Mouse (Mus musculus) embryonic facial prominence, embryonic 15.5 days (tissue): ENCODE data around the gene Tex52. TPM values are rescaled to one million over a fixed set of nuclear protein-coding genes. Genes with fewer than 3 reads are reported as not detected.

Source experiments
- ATAC-seq: fragments of 200-750 bp; cut with Nextera tagmentation; 2 replicates; pipeline ENCODE4 v1.8.0; 2017; ENCODE audit warnings: low read depth, moderate TSS enrichment; ENCODE audit not compliant: insufficient number of reproducible peaks, low FRiP score, low TSS enrichment
- H3K27ac ChIP-seq: fragments of 300-500 bp; sonication (generic); replicated peaks from 2 replicates; pipeline ENCODE4 v1.5.1; 2015; ENCODE audit warnings: mild to moderate bottlenecking, inconsistent platforms
- H3K27me3 ChIP-seq: fragments of 300-500 bp; sonication (generic); 2 replicates; pipeline ENCODE4 v1.6.1; 2015; ENCODE audit warnings: inconsistent platforms
- H3K36me3 ChIP-seq: fragments of 300-500 bp; sonication (generic); 2 replicates; pipeline ENCODE4 v1.6.1; 2015; ENCODE audit warnings: mild to moderate bottlenecking, inconsistent platforms
- H3K4me1 ChIP-seq: fragments of 300-500 bp; sonication (generic); 2 replicates; pipeline ENCODE4 v1.6.1; 2015; ENCODE audit warnings: inconsistent platforms
- H3K4me2 ChIP-seq: fragments of 300-500 bp; sonication (generic); replicated peaks from 2 replicates; pipeline ENCODE4 v1.6.1; 2015; ENCODE audit warnings: mild to moderate bottlenecking, inconsistent platforms
- H3K4me3 ChIP-seq: fragments of 300-500 bp; sonication (generic); replicated peaks from 2 replicates; pipeline ENCODE4 v1.5.1; 2015; ENCODE audit warnings: mild to moderate bottlenecking, inconsistent platforms
- H3K9ac ChIP-seq: fragments of 300-500 bp; sonication (generic); 2 replicates; pipeline ENCODE4 v1.6.1; 2015; ENCODE audit warnings: inconsistent platforms
- H3K9me3 ChIP-seq: fragments of 300-500 bp; sonication (generic); replicated peaks from 2 replicates; pipeline ENCODE4 v1.6.1; 2016; ENCODE audit warnings: inconsistent platforms
- WGBS: fragments of 180-500 bp; shearing (Covaris S2); methylation state at CpG from one replicate; pipeline ENCODE4 v1.1.7; 2015; 5-methylcytosine and 5-hydroxymethylcytosine counted together
- polyA plus RNA-seq: library from polyadenylated mRNA; unstranded; fragments of >200 nt; fragmentation: Nextera tagmentation; extraction: Ambion mirVana; gene quantifications from 2 replicates; pipeline ENCODE4 v1.2.1, GENCODE M21; 2015

Tex52 gene
- polyA plus RNA-seq, 1 experiment from 2014 or later, result 1.6 TPM

DNA sequence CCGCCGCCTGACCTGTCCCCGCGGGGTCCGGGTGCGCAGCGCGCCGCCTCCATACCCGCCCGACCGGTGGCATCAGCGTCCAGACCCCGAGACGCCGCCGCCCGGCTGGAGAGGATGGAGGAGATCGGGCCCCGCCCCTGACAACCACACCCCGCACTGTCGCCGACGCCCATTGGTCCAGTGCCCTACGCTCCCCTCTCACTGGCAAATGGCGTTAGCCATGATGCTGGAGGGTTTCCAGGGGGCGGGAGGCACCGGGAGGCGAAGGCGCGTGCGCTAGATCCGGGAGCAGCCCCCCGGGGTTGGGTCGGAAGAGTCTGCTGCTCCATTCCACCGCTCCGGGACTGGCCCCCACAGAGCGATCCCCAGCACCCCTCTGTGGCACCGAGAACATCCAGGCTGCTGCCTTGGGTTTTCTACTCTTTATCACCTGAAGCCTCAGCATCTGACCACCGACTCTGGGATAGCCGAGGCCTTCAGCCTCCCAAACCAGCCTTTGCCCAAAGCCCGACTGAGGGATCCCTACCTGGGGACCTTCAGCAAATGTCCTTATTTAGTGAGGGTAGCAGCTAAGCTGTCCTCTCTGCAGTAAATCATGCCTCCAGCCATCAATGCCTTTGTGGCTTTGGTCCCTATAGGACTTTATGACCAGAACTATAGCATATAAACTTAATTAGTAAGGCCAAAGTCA lies 19.4 kb upstream of the Tex52 start, which contains the start of gene Tulp3:
TSS of gene Tulp3 (minus strand) at position 126 of the 691 bp plus-strand sequence.
- peaks cover 24% of the 10 kb centered on the region for H3K36me3 ChIP-seq
- H3K4me1 ChIP-seq, result peaks cover 40% of the 10 kb centered on the region
- under 1% methylated on average over 41 of the region's 42 CpGs for WGBS
- peak; percentile 98 for ATAC-seq
- peak within 1 kb of the TSS; percentile 78 for H3K4me2 ChIP-seq
- no peaks in the 10 kb centered on the region for H3K9me3 ChIP-seq
- peak within 1 kb of the TSS; percentile 72 for H3K9ac ChIP-seq
- no peaks in the 10 kb centered on the region for H3K27me3 ChIP-seq
- peak within 1 kb of the TSS; percentile 85 for H3K4me3 ChIP-seq
- H3K27ac ChIP-seq, result peak within 1 kb of the TSS; percentile 95

GRCm38 (mm10) chr6:128358999-128359398 lies 16.3 kb upstream of the Tex52 start:
- Histone ChIP-seq H3K9me3 (no peaks in the 10 kb centered on the region), H3K36me3 (peaks cover 23% of the 10 kb centered on the region), H3K4me3 (no peak overlapping the region), H3K27me3 (no peaks in the 10 kb centered on the region), H3K4me1 (peaks cover 48% of the 10 kb centered on the region), H3K4me2 (no peak overlapping the region), H3K9ac (no peak overlapping the region), H3K27ac (no peak overlapping the region)
- 27% methylated on average over 2 of the region's 2 CpGs for WGBS
- no peak for ATAC-seq

GRCm38 (mm10) chr6:128361901-128362300 lies 13.4 kb upstream of the Tex52 start:
- WGBS, result 13% methylated on average over 9 of the region's 9 CpGs
- peak overlapping the region; percentile 89 for H3K4me3 ChIP-seq

GRCm38 (mm10) chr6:128362381-128363006 lies 12.8 kb upstream of the Tex52 start, which contains the start of the genes Rhno1 and Foxm1:
Gene Rhno1 (minus strand): TSS chr6:128362911.
Gene Foxm1 (plus strand): TSS chr6:128362967.
- peaks cover 28% of the 10 kb centered on the region for H3K36me3 ChIP-seq
- H3K9me3 ChIP-seq, result no peaks in the 10 kb centered on the region
- under 1% methylated on average over 68 of the region's 76 CpGs for WGBS
- peak; percentile 91 for ATAC-seq
- peak within 1 kb of the TSS; percentile 96 for H3K4me2 ChIP-seq
- H3K27me3 ChIP-seq, result no peaks in the 10 kb centered on the region
- H3K4me3 ChIP-seq, result peak within 1 kb of the TSS; percentile 89
- peaks cover 47% of the 10 kb centered on the region for H3K4me1 ChIP-seq
- peak within 1 kb of the TSS; percentile 84 for H3K9ac ChIP-seq
- peak within 1 kb of the TSS; percentile 97 for H3K27ac ChIP-seq

More at GRCm38 (mm10) chr6:128361901-128362300, 13.4 kb upstream of the Tex52 start:
- H3K36me3 ChIP-seq, result peaks cover 30% of the 10 kb centered on the region
- H3K27me3 ChIP-seq, result no peaks in the 10 kb centered on the region
- H3K4me1 ChIP-seq, result peaks cover 47% of the 10 kb centered on the region
- H3K27ac ChIP-seq, result peak overlapping the region; percentile 97
- H3K4me2 ChIP-seq, result peak overlapping the region; percentile 96
- no peak for ATAC-seq
- peak overlapping the region; percentile 84 for H3K9ac ChIP-seq
- no peaks in the 10 kb centered on the region for H3K9me3 ChIP-seq

- Histone ChIP-seq H3K36me3 (peaks cover 28% of the 10 kb centered on the region), H3K9me3 (no peaks in the 10 kb centered on the region), H3K9ac (peak overlapping the region; percentile 84), H3K27me3 (no peaks in the 10 kb centered on the region), H3K4me2 (peak overlapping the region; percentile 96), H3K27ac (peak overlapping the region; percentile 97), H3K4me1 (peaks cover 47% of the 10 kb centered on the region), H3K4me3 (peak overlapping the region; percentile 89)
- under 1% methylated on average over 43 of the region's 46 CpGs for WGBS
- ATAC-seq, result no peak; the same call in 1 of the 2 replicates
These were observed 12.0 kb upstream of the Tex52 start for GRCm38 (mm10) chr6:128363007-128363825.

GRCm38 (mm10) chr6:128364721-128365120 lies 10.5 kb upstream of the Tex52 start:
- H3K4me3 ChIP-seq, result no peak overlapping the region
- H3K4me2 ChIP-seq, result no peak overlapping the region
- H3K27me3 ChIP-seq, result no peaks in the 10 kb centered on the region
- no peaks in the 10 kb centered on the region for H3K9me3 ChIP-seq
- WGBS, result 71% methylated on average over 6 of the region's 6 CpGs
- no peak overlapping the region for H3K27ac ChIP-seq
- peaks cover 33% of the 10 kb centered on the region for H3K36me3 ChIP-seq
- no peak for ATAC-seq
- peaks cover 41% of the 10 kb centered on the region for H3K4me1 ChIP-seq
- H3K9ac ChIP-seq, result no peak overlapping the region

DNA sequence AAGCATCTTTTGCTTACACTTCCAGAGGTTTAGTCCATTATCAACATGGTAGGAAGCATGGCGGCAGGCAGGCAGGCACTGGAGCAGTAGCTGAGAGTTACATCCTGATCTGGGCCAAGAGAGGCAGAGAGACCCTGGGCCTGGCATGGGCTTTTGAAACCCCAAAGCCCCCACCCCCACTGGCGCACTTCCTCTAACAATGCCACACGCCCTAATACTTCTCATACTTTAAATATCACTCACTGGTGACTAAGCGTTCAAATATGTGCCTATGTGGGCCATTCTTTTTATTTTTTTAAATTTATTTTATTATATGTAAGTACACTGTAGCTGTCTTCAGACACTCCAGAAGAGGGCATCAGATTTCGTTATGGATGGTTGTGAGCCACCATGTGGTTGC lies 8.8 kb upstream of the Tex52 start:
- WGBS, result 83% methylated on average over 5 of the region's 5 CpGs
- H3K4me1 ChIP-seq, result peaks cover 25% of the 10 kb centered on the region
- H3K4me3 ChIP-seq, result no peak overlapping the region
- no peaks in the 10 kb centered on the region for H3K27me3 ChIP-seq
- no peak overlapping the region for H3K9ac ChIP-seq
- ATAC-seq, result no peak
- no peaks in the 10 kb centered on the region for H3K9me3 ChIP-seq
- H3K4me2 ChIP-seq, result no peak overlapping the region
- H3K27ac ChIP-seq, result no peak overlapping the region
- peaks cover 51% of the 10 kb centered on the region for H3K36me3 ChIP-seq

- no peaks in the 10 kb centered on the region for H3K9me3 ChIP-seq
These were observed 5.2 kb upstream of the Tex52 start for GRCm38 (mm10) chr6:128370040-128370439.

GRCm38 (mm10) chr6:128376371-128377085 lies 1.3 kb downstream of the Tex52 start:
- Histone ChIP-seq H3K27ac (peak overlapping the region; percentile 61), H3K4me1 (0 out of 2 replicates have a peak, but pooled peaks cover 10% of the 10 kb centered on the region), H3K36me3 (peaks cover 33% of the 10 kb centered on the region), H3K9ac (no peak overlapping the region), H3K4me3 (no peak overlapping the region), H3K27me3 (no peaks in the 10 kb centered on the region), H3K4me2 (no peak overlapping the region), H3K9me3 (no peaks in the 10 kb centered on the region)
- ATAC-seq, result no peak
- WGBS, result 74% methylated on average over 17 of the region's 17 CpGs

More at GRCm38 (mm10) chr6:128370040-128370439, 5.2 kb upstream of the Tex52 start:
- no peak for ATAC-seq
- Histone ChIP-seq H3K27ac (no peak overlapping the region), H3K9ac (no peak overlapping the region), H3K4me1 (0 out of 2 replicates have a peak, but pooled peaks cover 8% of the 10 kb centered on the region), H3K27me3 (no peaks in the 10 kb centered on the region), H3K36me3 (peaks cover 82% of the 10 kb centered on the region), H3K4me2 (no peak overlapping the region), H3K4me3 (no peak overlapping the region)
- 95% methylated on average over 5 of the region's 5 CpGs for WGBS

DNA sequence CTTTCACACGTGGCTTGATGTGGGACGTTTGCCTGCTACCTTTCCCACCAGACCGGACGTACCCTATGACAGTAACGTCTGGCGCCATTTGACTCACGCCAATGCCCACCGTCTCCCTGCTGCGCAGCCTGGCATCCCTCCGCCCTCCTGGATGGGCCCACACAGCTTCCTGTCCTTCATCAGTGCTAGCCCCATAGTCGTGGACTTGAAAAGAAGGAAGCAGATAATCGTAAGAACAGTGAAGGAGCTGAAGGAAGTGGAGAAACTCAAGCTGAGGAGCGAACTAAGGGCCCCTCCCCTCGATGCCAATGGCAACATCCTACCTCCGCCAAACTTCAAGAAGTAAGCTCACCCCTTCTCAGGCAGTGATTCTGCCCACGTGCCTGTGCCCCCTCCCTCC lies 4.4 kb downstream of the Tex52 start:
- ATAC-seq, result no peak
- Histone ChIP-seq H3K4me3 (no peak overlapping the region), H3K36me3 (peaks cover 5% of the 10 kb centered on the region; the same call in 1 of the 2 replicates)

More for the DNA sequence above, 4.4 kb downstream of the Tex52 start:
- H3K4me2 ChIP-seq, result no peak overlapping the region
- 82% methylated on average over 16 of the region's 16 CpGs for WGBS
- no peaks in the 10 kb centered on the region for H3K9me3 ChIP-seq
- H3K27me3 ChIP-seq, result no peaks in the 10 kb centered on the region
- H3K27ac ChIP-seq, result no peak overlapping the region
- H3K9ac ChIP-seq, result no peak overlapping the region
- H3K4me1 ChIP-seq, result 0 out of 2 replicates have a peak, but pooled peaks cover 7% of the 10 kb centered on the region
